Mouse (Mus musculus): ENCODE measurements around the gene Atp6v0e. TPM values are rescaled to one million over a fixed set of nuclear protein-coding genes. Genes with fewer than 3 reads are reported as not detected.
A peak's percentile ranks its signal among the peaks of the same experiment; 100 is the strongest.

Atp6v0e gene
- polyA plus RNA-seq, 1 experiment from 2014 or later: 104 TPM

DNA sequence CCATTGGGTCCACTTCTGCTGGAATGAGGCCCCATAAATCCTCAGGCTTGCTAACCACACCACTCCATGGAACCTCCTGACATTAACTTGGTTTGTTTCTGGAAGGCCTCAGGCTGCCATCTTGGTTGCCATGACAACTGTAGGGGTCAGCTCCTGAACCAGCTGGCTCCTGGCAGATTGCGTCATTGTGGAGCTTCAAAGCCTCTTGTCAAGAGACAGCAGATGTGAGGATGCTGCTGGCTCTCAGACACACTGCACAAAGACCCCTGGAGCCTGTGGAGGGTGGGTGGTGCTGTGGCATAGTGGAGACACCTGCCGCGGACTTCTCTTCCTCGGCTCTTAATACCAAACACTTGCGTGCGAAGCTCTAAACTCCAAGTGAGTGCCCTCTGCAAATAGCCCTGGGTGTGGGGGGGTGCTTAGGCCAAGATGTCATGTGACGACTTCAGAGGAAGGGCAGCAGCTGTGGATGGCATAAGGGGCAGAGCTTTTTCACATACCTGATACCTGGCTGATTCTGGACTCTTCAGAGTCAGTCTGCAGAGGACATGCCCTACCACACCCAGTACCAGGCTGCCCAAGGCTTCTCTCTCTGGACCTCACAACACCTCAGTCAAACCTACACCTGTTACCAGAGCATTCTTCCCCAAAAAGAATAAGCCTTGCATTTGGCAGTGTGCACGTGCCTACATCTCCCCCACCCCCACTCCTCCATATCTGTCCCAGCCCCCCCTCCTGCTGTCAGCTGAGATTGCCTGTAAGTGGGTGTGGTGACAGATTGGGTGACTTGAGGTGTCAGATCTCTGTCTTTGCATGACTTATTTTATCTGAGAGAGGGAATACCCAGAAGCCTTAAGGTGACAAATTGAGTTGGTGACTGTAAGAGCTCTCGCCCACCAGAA lies 18.3 kb upstream of the Atp6v0e start:
- Histone ChIP-seq H3K4me1 (no peaks in the 10 kb centered on the region), H3K9me3 (replicated peaks) (no peaks in the 10 kb centered on the region), H3K4me3 (no peak overlapping the region), H3K27ac (no peak overlapping the region), H3K36me3 (peaks cover 100% of the 10 kb centered on the region), H3K27me3 (ENCODE audit: low read depth, poor library complexity, severe bottlenecking) (no peaks in the 10 kb centered on the region)
- no peak for DNase-seq (ENCODE audit: low spot score)
- 86% methylated on average over 9 of the region's 9 CpGs for WGBS

DNA sequence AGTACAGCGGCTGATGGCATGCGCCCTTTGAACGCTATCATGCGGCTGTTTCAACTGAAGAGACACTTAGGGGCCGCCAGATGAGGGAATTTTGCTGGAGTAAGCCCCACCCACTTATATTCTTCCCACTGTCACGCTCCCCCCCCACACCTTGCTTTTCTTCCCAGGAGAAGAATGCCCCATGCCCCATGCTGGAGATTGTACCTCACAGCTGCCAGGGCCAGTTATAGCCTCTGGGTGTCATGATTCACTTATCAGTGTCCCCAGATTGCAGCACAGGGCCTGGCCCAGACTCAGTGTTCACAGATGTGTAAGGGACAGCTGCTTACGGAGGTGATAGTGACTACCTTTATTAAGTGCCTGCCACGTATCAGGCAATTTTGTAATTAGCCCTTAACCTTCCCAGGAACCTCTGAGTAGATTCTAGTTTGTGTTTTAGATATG lies 17.6 kb upstream of the Atp6v0e start:
- WGBS: 90% methylated on average over 8 of the region's 8 CpGs
- Histone ChIP-seq H3K27me3 (ENCODE audit: low read depth, poor library complexity, severe bottlenecking) (no peaks in the 10 kb centered on the region), H3K36me3 (peaks cover 98% of the 10 kb centered on the region), H3K4me1 (no peaks in the 10 kb centered on the region), H3K4me3 (no peak overlapping the region), H3K9me3 (replicated peaks) (no peaks in the 10 kb centered on the region), H3K27ac (no peak overlapping the region)
- DNase-seq (ENCODE audit: low spot score): no peak

GRCm38 (mm10) chr17:26647283-26647682 lies 15.7 kb upstream of the Atp6v0e start:
- DNase-seq (ENCODE audit: low spot score): no peak
- Histone ChIP-seq H3K4me1 (no peaks in the 10 kb centered on the region), H3K27ac (no peak overlapping the region), H3K9me3 (replicated peaks) (no peaks in the 10 kb centered on the region), H3K4me3 (no peak overlapping the region), H3K27me3 (ENCODE audit: low read depth, poor library complexity, severe bottlenecking) (no peaks in the 10 kb centered on the region), H3K36me3 (peaks cover 92% of the 10 kb centered on the region)
- WGBS: 54% methylated on average over 13 of the region's 13 CpGs

- WGBS: 89% methylated on average over 4 of the region's 4 CpGs
- H3K27ac ChIP-seq: no peak overlapping the region
- DNase-seq (ENCODE audit: low spot score): no peak
- H3K36me3 ChIP-seq: peaks cover 92% of the 10 kb centered on the region
- H3K9me3 ChIP-seq (replicated peaks): no peaks in the 10 kb centered on the region
- no peak overlapping the region for H3K4me3 ChIP-seq
- no peaks in the 10 kb centered on the region for H3K4me1 ChIP-seq
- no peaks in the 10 kb centered on the region for H3K27me3 ChIP-seq (ENCODE audit: low read depth, poor library complexity, severe bottlenecking)
These were observed 13.5 kb upstream of the Atp6v0e start for GRCm38 (mm10) chr17:26649565-26649964.

GRCm38 (mm10) chr17:26650451-26651363 lies 12.3 kb upstream of the Atp6v0e start:
- DNase-seq (ENCODE audit: low spot score): no peak
- Histone ChIP-seq H3K4me3 (no peak overlapping the region), H3K36me3 (peaks cover 92% of the 10 kb centered on the region), H3K27ac (no peak overlapping the region), H3K27me3 (ENCODE audit: low read depth, poor library complexity, severe bottlenecking) (no peaks in the 10 kb centered on the region), H3K4me1 (no peaks in the 10 kb centered on the region), H3K9me3 (replicated peaks) (no peaks in the 10 kb centered on the region)
- WGBS: 87% methylated on average over 14 of the region's 14 CpGs

GRCm38 (mm10) chr17:26658854-26659572 lies 4.0 kb upstream of the Atp6v0e start:
- peaks cover 7% of the 10 kb centered on the region for H3K4me1 ChIP-seq
- H3K4me3 ChIP-seq: no peak overlapping the region
- H3K36me3 ChIP-seq: peaks cover 36% of the 10 kb centered on the region
- H3K27ac ChIP-seq: no peak overlapping the region
- no peaks in the 10 kb centered on the region for H3K27me3 ChIP-seq (ENCODE audit: low read depth, poor library complexity, severe bottlenecking)
- no peaks in the 10 kb centered on the region for H3K9me3 ChIP-seq (replicated peaks)
- WGBS: 47% methylated on average over 21 of the region's 21 CpGs
- DNase-seq (ENCODE audit: low spot score): no peak

DNA sequence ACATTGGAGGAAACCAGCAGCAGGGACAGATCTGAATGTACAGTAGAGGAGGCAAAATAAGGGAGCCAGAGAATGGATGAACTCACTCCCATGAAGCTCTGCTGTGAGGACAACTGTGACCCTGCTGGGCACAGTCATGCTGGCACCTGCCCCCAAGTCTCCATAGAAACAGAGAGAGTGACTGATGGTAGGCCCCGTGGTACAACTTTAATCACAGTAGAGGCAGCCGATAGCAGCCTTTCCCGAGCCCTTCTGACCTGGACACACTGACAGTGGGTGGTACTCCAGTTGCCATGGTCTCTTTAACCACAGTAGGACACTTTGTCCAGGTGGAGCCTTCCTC lies 3.5 kb upstream of the Atp6v0e start:
- peaks cover 30% of the 10 kb centered on the region for H3K36me3 ChIP-seq
- no peak for DNase-seq (ENCODE audit: low spot score)
- H3K27me3 ChIP-seq (ENCODE audit: low read depth, poor library complexity, severe bottlenecking): no peaks in the 10 kb centered on the region
- no peak overlapping the region for H3K4me3 ChIP-seq
- H3K9me3 ChIP-seq (replicated peaks): no peaks in the 10 kb centered on the region
- 59% methylated on average over 3 of the region's 3 CpGs for WGBS
- no peak overlapping the region for H3K27ac ChIP-seq
- H3K4me1 ChIP-seq: peaks cover 10% of the 10 kb centered on the region

- no peaks in the 10 kb centered on the region for H3K9me3 ChIP-seq (replicated peaks)
- no peaks in the 10 kb centered on the region for H3K27me3 ChIP-seq (ENCODE audit: low read depth, poor library complexity, severe bottlenecking)
- H3K4me1 ChIP-seq: peaks cover 10% of the 10 kb centered on the region
- no peak overlapping the region for H3K27ac ChIP-seq
- 25% methylated on average over 21 of the region's 21 CpGs for WGBS
- no peak overlapping the region for H3K4me3 ChIP-seq
- H3K36me3 ChIP-seq: peaks cover 22% of the 10 kb centered on the region
- DNase-seq (ENCODE audit: low spot score): peak; percentile 79
These were observed 2.7 kb upstream of the Atp6v0e start for GRCm38 (mm10) chr17:26660192-26660912.

DNA sequence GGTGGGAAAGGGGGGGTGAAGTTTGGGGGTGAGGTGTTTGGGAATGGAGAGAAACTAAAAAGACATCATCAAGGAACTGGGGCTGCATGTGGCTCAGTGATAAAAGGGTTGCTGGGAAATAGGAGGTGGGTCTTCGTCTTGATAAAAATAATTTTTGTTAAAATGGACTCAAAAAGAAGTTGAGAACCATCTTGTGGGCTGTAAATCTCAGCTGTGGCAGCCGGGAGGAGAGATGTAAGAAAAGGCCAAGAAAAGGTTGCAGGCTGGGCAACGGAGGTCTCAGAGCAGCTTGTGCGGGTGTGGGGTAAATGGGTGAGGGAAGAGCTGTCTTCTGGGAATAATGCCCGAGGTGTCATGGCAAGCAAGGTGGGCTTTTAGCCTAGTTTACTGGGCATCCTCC lies 827 bp upstream of the Atp6v0e start:
- DNase-seq (ENCODE audit: low spot score): no peak
- Histone ChIP-seq H3K4me1 (peaks cover 10% of the 10 kb centered on the region), H3K27ac (no peak overlapping the region), H3K4me3 (peak overlapping the region; percentile 65; the same call in 1 of the 2 replicates), H3K36me3 (peaks cover 5% of the 10 kb centered on the region; the same call in 1 of the 2 replicates), H3K27me3 (ENCODE audit: low read depth, poor library complexity, severe bottlenecking) (no peaks in the 10 kb centered on the region), H3K9me3 (replicated peaks) (no peaks in the 10 kb centered on the region)
- WGBS: 76% methylated on average over 5 of the region's 5 CpGs

- Histone ChIP-seq H3K36me3 (no peaks in the 10 kb centered on the region), H3K9me3 (replicated peaks) (no peaks in the 10 kb centered on the region), H3K27ac (no peak overlapping the region), H3K4me3 (no peak overlapping the region), H3K27me3 (ENCODE audit: low read depth, poor library complexity, severe bottlenecking) (no peaks in the 10 kb centered on the region), H3K4me1 (peaks cover 10% of the 10 kb centered on the region)
- DNase-seq (ENCODE audit: low spot score): no peak
- WGBS: 89% methylated on average over 4 of the region's 4 CpGs
These were observed 2.6 kb downstream of the Atp6v0e start for GRCm38 (mm10) chr17:26665600-26665999.

DNA sequence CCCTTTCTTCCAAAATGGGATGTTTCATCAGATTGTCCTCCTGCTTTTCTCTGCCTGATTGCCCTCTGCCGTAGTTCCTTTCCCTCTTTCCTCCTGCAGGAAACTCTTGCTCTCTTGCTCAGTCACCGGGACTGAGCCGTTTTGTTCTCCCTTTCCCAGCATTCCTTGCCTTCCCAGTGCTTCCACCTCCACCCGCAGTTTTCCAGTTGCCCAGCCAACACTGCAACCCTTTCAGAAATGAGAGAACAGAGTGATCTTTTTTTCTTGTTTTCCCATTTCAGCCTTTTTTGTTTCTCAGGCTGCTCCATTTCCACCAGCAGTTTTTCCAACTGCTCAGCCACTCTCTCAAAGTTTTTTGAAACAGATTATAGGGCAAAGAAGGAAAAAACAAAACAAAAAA lies 8.2 kb downstream of the Atp6v0e start:
- Histone ChIP-seq H3K9me3 (replicated peaks) (no peaks in the 10 kb centered on the region), H3K4me1 (no peaks in the 10 kb centered on the region), H3K27me3 (ENCODE audit: low read depth, poor library complexity, severe bottlenecking) (no peaks in the 10 kb centered on the region), H3K27ac (no peak overlapping the region), H3K36me3 (no peaks in the 10 kb centered on the region), H3K4me3 (no peak overlapping the region)
- no peak for DNase-seq (ENCODE audit: low spot score)
- WGBS: 67% methylated on average over 4 of the region's 4 CpGs

- WGBS: 29% methylated on average over 7 of the region's 7 CpGs
- Histone ChIP-seq H3K9me3 (replicated peaks) (no peaks in the 10 kb centered on the region), H3K27ac (0 out of 2 replicates have a peak overlapping the region, but pooled peaks have one; percentile 84), H3K36me3 (peaks cover under 1% of the 10 kb centered on the region; the same call in 1 of the 2 replicates), H3K27me3 (ENCODE audit: low read depth, poor library complexity, severe bottlenecking) (no peaks in the 10 kb centered on the region), H3K4me3 (peak overlapping the region; percentile 87), H3K4me1 (peaks cover 14% of the 10 kb centered on the region)
- DNase-seq (ENCODE audit: low spot score): no peak
These were observed 12.8 kb downstream of the Atp6v0e start for GRCm38 (mm10) chr17:26675845-26676244.
